Comparison of ENCODE assay signal across 10 mouse cellular contexts in genomic region chr11:47987893-47988267, GRCm38 (mm10). TPM values are rescaled to one million over a fixed set of nuclear protein-coding genes. Genes with fewer than 3 reads are reported as not detected.
DNase-seq lines count a peak whose midpoint lies in the region; ATAC-seq lines count a peak whose summit lies in the region.
"Had no signal": no experiment of that assay in that cellular context is flagged by ENCODE, and none has a peak within 500 bp of the region (broad histone marks: within the 10 kb centered on the region; RNA-seq: fewer than 3 reads in every experiment).

No protein-coding gene starts in this region.

- peak overlapping the region; percentile 62 for H3K4me3 ChIP-seq in embryonic facial prominence, embryonic 14.5 days (ENCODE audit: low read depth, low read length)
- H3K4me3 ChIP-seq in hindbrain, embryonic 16.5 days (ENCODE audit: low read length): peak overlapping the region; percentile 87
- H3K4me3 ChIP-seq in neural tube, embryonic 13.5 days: peak overlapping the region; percentile 73

- 12% methylated on average over 12 of the region's 12 CpGs for WGBS in embryonic facial prominence, embryonic 14.5 days
- WGBS in hindbrain, embryonic 16.5 days: 6% methylated on average over 12 of the region's 12 CpGs
- 13% methylated on average over 12 of the region's 12 CpGs for WGBS in neural tube, embryonic 13.5 days

- DNase-seq in layer of hippocampus, adult 11-12 months (ENCODE audit: low spot score): peak; percentile 5
- DNase-seq in layer of hippocampus, adult 8-10 months (ENCODE audit: low spot score in 2 of 2): no peak
- no peak for DNase-seq in embryonic facial prominence, embryonic 14.5 days (ENCODE audit: low spot score)
- no peak for DNase-seq in urinary bladder, postnatal 4 days (ENCODE audit: low spot score in 2 of 2)
- no peak for DNase-seq in adrenal gland, adult 2 months
- no peak for DNase-seq in adrenal gland, postnatal 14 days

- peaks cover 58% of the 10 kb centered on the region for H3K27me3 ChIP-seq in embryonic facial prominence, embryonic 14.5 days (replicated peaks; ENCODE audit: control insufficient read depth, insufficient read depth, low read length)
- no peaks in the 10 kb centered on the region; the same call in 1 of the 2 replicates for H3K27me3 ChIP-seq in hindbrain, embryonic 16.5 days (replicated peaks; ENCODE audit: control insufficient read depth, insufficient read depth, low read length)
- H3K27me3 ChIP-seq in neural tube, embryonic 13.5 days: peaks cover 36% of the 10 kb centered on the region

- no peaks in the 10 kb centered on the region for H3K9me3 ChIP-seq in embryonic facial prominence, embryonic 14.5 days (ENCODE audit: control insufficient read depth, low read length)
- no peaks in the 10 kb centered on the region for H3K9me3 ChIP-seq in hindbrain, embryonic 16.5 days (ENCODE audit: control insufficient read depth, low read length)
- no peaks in the 10 kb centered on the region for H3K9me3 ChIP-seq in neural tube, embryonic 13.5 days

- H3K4me1 ChIP-seq in embryonic facial prominence, embryonic 14.5 days (ENCODE audit: control insufficient read depth, insufficient read depth, low read length): peaks cover 7% of the 10 kb centered on the region; the same call in 1 of the 2 replicates
- peaks cover 12% of the 10 kb centered on the region for H3K4me1 ChIP-seq in hindbrain, embryonic 16.5 days (ENCODE audit: control insufficient read depth, insufficient read depth, low read depth, low read length)
- H3K4me1 ChIP-seq in neural tube, embryonic 13.5 days (replicated peaks): peaks cover 15% of the 10 kb centered on the region

- peak overlapping the region; percentile 94 for H3K4me2 ChIP-seq in embryonic facial prominence, embryonic 14.5 days (ENCODE audit: low read depth, low read length)
- H3K4me2 ChIP-seq in hindbrain, embryonic 16.5 days (ENCODE audit: low read length): peak overlapping the region; percentile 92
- peak overlapping the region; percentile 82 for H3K4me2 ChIP-seq in neural tube, embryonic 13.5 days

- no peaks in the 10 kb centered on the region for H3K36me3 ChIP-seq in embryonic facial prominence, embryonic 14.5 days (ENCODE audit: control insufficient read depth, insufficient read depth, low read length)
- no peaks in the 10 kb centered on the region for H3K36me3 ChIP-seq in hindbrain, embryonic 16.5 days (ENCODE audit: control insufficient read depth, insufficient read depth, low read length)
- no peaks in the 10 kb centered on the region for H3K36me3 ChIP-seq in neural tube, embryonic 13.5 days

- no peak overlapping the region; the same call in 1 of the 2 replicates for H3K27ac ChIP-seq in embryonic facial prominence, embryonic 14.5 days (replicated peaks; ENCODE audit: low read depth, low read length)
- H3K27ac ChIP-seq in hindbrain, embryonic 16.5 days (ENCODE audit: low read depth, low read length): peak overlapping the region; percentile 39; the same call in 1 of the 2 replicates
- 0 out of 2 replicates have a peak overlapping the region, but pooled peaks have one; percentile 78 for H3K27ac ChIP-seq in neural tube, embryonic 13.5 days (replicated peaks)
- H3K27ac ChIP-seq: heart, adult 2 months had no signal

- peak overlapping the region; percentile 73 for H3K9ac ChIP-seq in embryonic facial prominence, embryonic 14.5 days (ENCODE audit: low read depth, low read length)
- peak overlapping the region; percentile 86 for H3K9ac ChIP-seq in hindbrain, embryonic 16.5 days (ENCODE audit: low read depth, low read length)
- H3K9ac ChIP-seq in neural tube, embryonic 13.5 days: peak overlapping the region; percentile 85

- no peak for ATAC-seq in embryonic facial prominence, embryonic 14.5 days (ENCODE audit: low read depth)
- ATAC-seq in hindbrain, embryonic 16.5 days: no peak
- no peak for ATAC-seq in neural tube, embryonic 13.5 days (ENCODE audit: low read depth)

RNA-seq across cellular contexts. Expression of gene Sgcd, which starts 0.9 kb away (rescaled TPM):
- 10 to 100 TPM; 12.8 to 20.7 (median 15.3) TPM for total RNA-seq in layer of hippocampus, adult 8-10 months (2022)
- polyA plus RNA-seq in embryonic facial prominence, embryonic 14.5 days (2014; fragmentation: Nextera tagmentation; extraction: Ambion mirVana): 10.7 and 12.0 TPM in 2 replicates
- polyA plus RNA-seq in hindbrain, embryonic 16.5 days (2015; fragmentation: Nextera tagmentation; extraction: Ambion mirVana): 4.8 TPM in 2 replicates
- 2.9 and 3.0 TPM in 2 replicates for polyA plus RNA-seq in neural tube, embryonic 13.5 days (2015; fragmentation: Nextera tagmentation; extraction: Ambion mirVana)
- total RNA-seq in adrenal gland, adult 2 months (2021): 10 to 100 TPM; 10.1 to 21.0 TPM
- 0.89 and 0.93 TPM in 2 replicates for polyA plus RNA-seq in adrenal gland, adult 2 months (2012; rRNA removed)
- total RNA-seq in adrenal gland, postnatal 14 days (2021): 11.0 and 14.5 TPM in 2 replicates
- total RNA-seq: neutrophil, adult 5-6 weeks had no signal
